Mouse (Mus musculus) effector memory CD4-positive, alpha-beta T cell, adult 7 months (primary cell): ENCODE measurements around the gene Ap2s1. TPM values are rescaled to one million over a fixed set of nuclear protein-coding genes. Genes with fewer than 3 reads are reported as not detected.

Source experiments
- polyA plus RNA-seq: library from polyadenylated mRNA; unstranded; fragments of 100-300 nt; shearing (Covaris generic); gene quantifications from one replicate; pipeline ENCODE4 v1.2.1, GENCODE M21; 2017

Ap2s1 gene
- 90.3 TPM for polyA plus RNA-seq

GRCm38 (mm10) chr7:16738073-16738696 is at the start of gene Ap2s1:
Gene Ap2s1, plus strand, starts transcription at chr7:16738410.

GRCm38 (mm10) chr7:16721629-16722028 is 16.6 kb upstream of the Ap2s1 start, which contains the start of gene Ceacam9:
Gene Ceacam9, plus strand, starts transcription at chr7:16721929.

GRCm38 (mm10) chr7:16780825-16781554 is 42.8 kb downstream of the Ap2s1 start, which contains the start of gene Slc1a5:
Gene Slc1a5, plus strand, starts transcription at chr7:16781340.

Other genes with a start within 250 kb of the Ap2s1 start
- gene Arhgap35, start 123.4 kb upstream of the Ap2s1 start, polyA plus RNA-seq = 4.8 TPM
- gene Ceacam15, start 62.7 kb upstream of the Ap2s1 start, polyA plus RNA-seq = not detected
- gene Ceacam9, start 16.5 kb upstream of the Ap2s1 start, polyA plus RNA-seq = not detected
- gene Slc1a5, start 42.9 kb downstream of the Ap2s1 start, polyA plus RNA-seq = 321 TPM
- 64.8 TPM for gene Strn4, start 77.5 kb downstream of the Ap2s1 start, polyA plus RNA-seq
- gene Fkrp, start 78.3 kb downstream of the Ap2s1 start, polyA plus RNA-seq = 26.4 TPM
- gene Prkd2, start 104.5 kb downstream of the Ap2s1 start, polyA plus RNA-seq = 121 TPM
- 0.41 TPM for gene Dact3, start 136.9 kb downstream of the Ap2s1 start, polyA plus RNA-seq
- not detected for gene Gng8, start 153.4 kb downstream of the Ap2s1 start, polyA plus RNA-seq
- gene Ptgir, start 168.1 kb downstream of the Ap2s1 start, polyA plus RNA-seq = not detected
- 77.0 TPM for gene Calm3, start 185.7 kb downstream of the Ap2s1 start, polyA plus RNA-seq
- gene Pnmal2, start 206.3 kb downstream of the Ap2s1 start, polyA plus RNA-seq = 0.27 TPM
- 0.24 TPM for gene Pnmal1, start 221.3 kb downstream of the Ap2s1 start, polyA plus RNA-seq
- 1.4 TPM for gene Gm42372, start 244.7 kb downstream of the Ap2s1 start, polyA plus RNA-seq